Mouse (Mus musculus): ENCODE measurements around the gene Tmem45b. TPM values are rescaled to one million over a fixed set of nuclear protein-coding genes. Genes with fewer than 3 reads are reported as not detected.
"Not testable (repeated sequence)": the region's sequence is repeated elsewhere in the genome, so short reads cannot be mapped to it uniquely, and the experiment has no call there.

Tmem45b gene
- polyA plus RNA-seq (2016; fragmentation: Nextera tagmentation; extraction: Ambion mirVana): 0.18 and 0.20 TPM in 2 replicates

- Histone ChIP-seq H3K36me3 (no peaks in the 10 kb centered on the region), H3K27ac (no peak within 1 kb of the TSS), H3K9ac (no peak within 1 kb of the TSS; the same call in 1 of the 2 replicates), H3K4me3 (peak within 1 kb of the TSS; percentile 9; the same call in 1 of the 2 replicates), H3K4me1 (peaks cover 4% of the 10 kb centered on the region; the same call in 1 of the 2 replicates), H3K27me3 (peaks cover 38% of the 10 kb centered on the region), H3K9me3 (replicated peaks) (no peaks in the 10 kb centered on the region), H3K4me2 (replicated peaks) (peak within 1 kb of the TSS; percentile 35)
- no peak for ATAC-seq (ENCODE audit: low FRiP score)
- 8% methylated on average over 33 of the region's 33 CpGs for WGBS
Observed at GRCm38 (mm10) chr9:31463692-31464474, at the start of gene Tmem45b. Gene Tmem45b, minus strand, starts transcription at chr9:31464462.

GRCm38 (mm10) chr9:31508189-31508588 lies 43.9 kb upstream of the Tmem45b start:
- 84% methylated on average over 3 of the region's 3 CpGs for WGBS

GRCm38 (mm10) chr9:31501221-31501620 lies 37.0 kb upstream of the Tmem45b start:
- H3K4me1 ChIP-seq; H3K9ac ChIP-seq; H3K27me3 ChIP-seq; H3K27ac ChIP-seq; H3K36me3 ChIP-seq; ATAC-seq (ENCODE audit: low FRiP score); H3K4me3 ChIP-seq; H3K4me2 ChIP-seq (replicated peaks); H3K9me3 ChIP-seq (replicated peaks): not testable (repeated sequence)
- 71% methylated on average over 1 of the region's 1 CpGs for WGBS

More at GRCm38 (mm10) chr9:31508189-31508588, 43.9 kb upstream of the Tmem45b start:
- no peak overlapping the region for H3K9ac ChIP-seq
- no peak overlapping the region for H3K4me2 ChIP-seq (replicated peaks)
- no peak for ATAC-seq (ENCODE audit: low FRiP score)
- no peaks in the 10 kb centered on the region for H3K4me1 ChIP-seq
- no peaks in the 10 kb centered on the region for H3K27me3 ChIP-seq
- no peaks in the 10 kb centered on the region for H3K9me3 ChIP-seq (replicated peaks)
- no peak overlapping the region for H3K27ac ChIP-seq
- no peak overlapping the region for H3K4me3 ChIP-seq
- H3K36me3 ChIP-seq: no peaks in the 10 kb centered on the region

- Histone ChIP-seq H3K27ac (no peak overlapping the region), H3K4me3 (no peak overlapping the region), H3K4me2 (replicated peaks) (no peak overlapping the region), H3K4me1 (peaks cover 4% of the 10 kb centered on the region; the same call in 1 of the 2 replicates), H3K36me3 (no peaks in the 10 kb centered on the region), H3K27me3 (peaks cover 38% of the 10 kb centered on the region), H3K9me3 (replicated peaks) (no peaks in the 10 kb centered on the region), H3K9ac (no peak overlapping the region)
- no peak for ATAC-seq (ENCODE audit: low FRiP score)
- WGBS: 53% methylated on average over 9 of the region's 9 CpGs
Observed at GRCm38 (mm10) chr9:31463190-31463589, 1.1 kb downstream of the Tmem45b start.

GRCm38 (mm10) chr9:31454356-31454755 lies 9.9 kb downstream of the Tmem45b start:
- Histone ChIP-seq H3K4me2 (replicated peaks) (no peak overlapping the region), H3K9me3 (replicated peaks) (no peaks in the 10 kb centered on the region), H3K4me3 (no peak overlapping the region), H3K27ac (no peak overlapping the region), H3K9ac (no peak overlapping the region), H3K36me3 (no peaks in the 10 kb centered on the region), H3K27me3 (no peaks in the 10 kb centered on the region), H3K4me1 (no peaks in the 10 kb centered on the region)
- WGBS: 61% methylated on average over 1 of the region's 1 CpGs
- ATAC-seq (ENCODE audit: low FRiP score): no peak

GRCm38 (mm10) chr9:31452166-31452565 lies 12.1 kb downstream of the Tmem45b start:
- ATAC-seq (ENCODE audit: low FRiP score): no peak
- Histone ChIP-seq H3K9me3 (replicated peaks) (no peaks in the 10 kb centered on the region), H3K9ac (no peak overlapping the region), H3K27ac (no peak overlapping the region), H3K27me3 (no peaks in the 10 kb centered on the region), H3K4me1 (no peaks in the 10 kb centered on the region), H3K4me3 (no peak overlapping the region), H3K4me2 (replicated peaks) (no peak overlapping the region), H3K36me3 (no peaks in the 10 kb centered on the region)
- WGBS: 71% methylated on average over 10 of the region's 10 CpGs

- no peak for ATAC-seq (ENCODE audit: low FRiP score)
- Histone ChIP-seq H3K36me3 (no peaks in the 10 kb centered on the region), H3K4me1 (no peaks in the 10 kb centered on the region), H3K4me2 (replicated peaks) (no peak overlapping the region), H3K4me3 (no peak overlapping the region), H3K27ac (no peak overlapping the region), H3K9ac (no peak overlapping the region), H3K9me3 (replicated peaks) (no peaks in the 10 kb centered on the region), H3K27me3 (no peaks in the 10 kb centered on the region)
- 89% methylated on average over 7 of the region's 7 CpGs for WGBS
Observed at GRCm38 (mm10) chr9:31449145-31449772, 15.0 kb downstream of the Tmem45b start.

- WGBS: 78% methylated on average over 8 of the region's 8 CpGs
- Histone ChIP-seq H3K9me3 (replicated peaks) (no peaks in the 10 kb centered on the region), H3K27me3 (no peaks in the 10 kb centered on the region), H3K9ac (no peak overlapping the region), H3K36me3 (no peaks in the 10 kb centered on the region), H3K4me2 (replicated peaks) (no peak overlapping the region), H3K27ac (no peak overlapping the region), H3K4me3 (no peak overlapping the region), H3K4me1 (no peaks in the 10 kb centered on the region)
- no peak for ATAC-seq (ENCODE audit: low FRiP score)
Observed at GRCm38 (mm10) chr9:31444236-31444635, 20.0 kb downstream of the Tmem45b start.

GRCm38 (mm10) chr9:31441487-31441886 lies 22.8 kb downstream of the Tmem45b start:
- no peaks in the 10 kb centered on the region for H3K4me1 ChIP-seq
- no peak overlapping the region for H3K9ac ChIP-seq
- no peak overlapping the region for H3K27ac ChIP-seq
- no peaks in the 10 kb centered on the region for H3K36me3 ChIP-seq
- ATAC-seq (ENCODE audit: low FRiP score): no peak
- H3K27me3 ChIP-seq: no peaks in the 10 kb centered on the region
- H3K4me3 ChIP-seq: no peak overlapping the region
- no peaks in the 10 kb centered on the region for H3K9me3 ChIP-seq (replicated peaks)
- H3K4me2 ChIP-seq (replicated peaks): no peak overlapping the region
- 71% methylated on average over 3 of the region's 3 CpGs for WGBS

GRCm38 (mm10) chr9:31440366-31440765 lies 23.9 kb downstream of the Tmem45b start:
- Histone ChIP-seq H3K4me1 (no peaks in the 10 kb centered on the region), H3K9ac (no peak overlapping the region), H3K4me2 (replicated peaks) (no peak overlapping the region), H3K9me3 (replicated peaks) (no peaks in the 10 kb centered on the region), H3K27ac (no peak overlapping the region), H3K4me3 (no peak overlapping the region), H3K36me3 (no peaks in the 10 kb centered on the region), H3K27me3 (no peaks in the 10 kb centered on the region)
- no peak for ATAC-seq (ENCODE audit: low FRiP score)
- 87% methylated on average over 5 of the region's 5 CpGs for WGBS

- Histone ChIP-seq H3K4me1 (no peaks in the 10 kb centered on the region), H3K27ac (no peak overlapping the region), H3K4me3 (no peak overlapping the region), H3K9me3 (replicated peaks) (no peaks in the 10 kb centered on the region), H3K27me3 (no peaks in the 10 kb centered on the region), H3K9ac (no peak overlapping the region), H3K36me3 (no peaks in the 10 kb centered on the region), H3K4me2 (replicated peaks) (no peak overlapping the region)
- no peak for ATAC-seq (ENCODE audit: low FRiP score)
- 80% methylated on average over 6 of the region's 6 CpGs for WGBS
Observed at GRCm38 (mm10) chr9:31439341-31439740, 24.9 kb downstream of the Tmem45b start.

GRCm38 (mm10) chr9:31438834-31439233 lies 25.4 kb downstream of the Tmem45b start:
- 60% methylated on average over 5 of the region's 5 CpGs for WGBS
- Histone ChIP-seq H3K9ac (no peak overlapping the region), H3K4me1 (no peaks in the 10 kb centered on the region), H3K9me3 (replicated peaks) (no peaks in the 10 kb centered on the region), H3K4me2 (replicated peaks) (no peak overlapping the region), H3K27ac (no peak overlapping the region), H3K36me3 (no peaks in the 10 kb centered on the region), H3K27me3 (no peaks in the 10 kb centered on the region), H3K4me3 (no peak overlapping the region)
- ATAC-seq (ENCODE audit: low FRiP score): no peak

All from hindbrain, embryonic 12.5 days (tissue).